Mouse (Mus musculus) kidney, postnatal 14 days (tissue): Measurements from ENCODE around the gene Scgb2b11.
"Not testable (repeated sequence)": the region's sequence is repeated elsewhere in the genome, so short reads cannot be mapped to it uniquely, and the experiment has no call there.

Experiments used
- DNase-seq: peaks from one replicate; pipeline ENCODE4 v3.0.0; 2022; ENCODE audit warnings: mixed read lengths

The Scgb2b11 gene

GRCm38 (mm10) chr7:32211045-32211444, at the start of gene Scgb2b11:
Gene Scgb2b11, minus strand, starts transcription at chr7:32211145.
- not testable (repeated sequence) for DNase-seq

GRCm38 (mm10) chr7:32222540-32222939, 11.6 kb upstream of the Scgb2b11 start, which contains the start of gene Scgb1b11:
Gene Scgb1b11, plus strand, starts transcription at chr7:32222840.
- not testable (repeated sequence) for DNase-seq
